Mouse (Mus musculus): Measurements from ENCODE around the gene Fbxo21.

DNA sequence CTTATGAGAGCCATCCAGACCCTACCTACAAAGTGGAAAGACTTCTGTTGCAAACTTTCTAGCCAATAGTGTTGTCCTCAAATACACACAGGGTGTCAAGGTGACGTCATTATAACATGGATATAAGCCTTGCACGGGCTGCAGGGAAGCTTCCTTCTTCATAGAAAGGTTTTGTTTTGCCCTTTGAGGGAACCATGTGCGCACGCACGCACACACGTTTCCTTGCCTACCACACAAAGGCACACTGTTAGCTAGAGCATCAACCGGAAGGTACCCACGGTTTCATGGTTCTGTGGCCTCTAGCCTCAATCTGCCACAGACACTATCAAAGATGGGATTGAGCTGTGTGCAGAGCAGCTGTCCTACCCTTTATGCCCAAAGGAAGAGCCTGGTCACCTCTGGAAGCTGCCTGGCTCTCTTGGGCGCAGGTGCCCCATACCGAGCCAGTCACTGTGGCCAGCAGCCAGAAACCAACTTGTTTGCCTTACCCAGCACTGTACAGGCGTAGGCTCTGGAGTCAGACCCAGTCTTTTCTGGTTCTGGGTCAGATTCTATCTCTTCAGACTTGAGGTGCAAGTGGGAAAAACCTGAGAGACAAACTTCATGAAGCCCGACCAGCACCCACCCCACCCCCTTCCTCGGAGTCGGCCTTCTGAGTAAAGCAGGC, 70.7 kb downstream of the Fbxo21 start:
- TF ChIP-seq CTCF (conservative IDR thresholded peaks at IDR 0.05; ENCODE audit: insufficient read depth, insufficient read length, low read depth, low read length): no peak
- TF ChIP-seq POLR2A (IDR thresholded peaks at IDR 0.05; ENCODE audit: low read depth, low read length): no peak

Measured in kidney, adult 2 months (tissue).